Mouse (Mus musculus) cerebellum, adult 2 months (tissue): ENCODE data around the gene Maz.

Experiments
- CTCF ChIP-seq: fragments of 200-500 bp; IDR thresholded peaks from 2 replicates; pipeline ENCODE4 v1.5.1; 2011; ENCODE audit warnings: low read depth, mild to moderate bottlenecking, control low read depth, low read length, moderate library complexity, borderline replicate concordance; ENCODE audit not compliant: insufficient read depth
- POLR2A ChIP-seq: fragments of 200-500 bp; IDR thresholded peaks from 2 replicates; pipeline ENCODE4 v1.6.1; 2011; ENCODE audit warnings: low read length, control low read depth, borderline replicate concordance; ENCODE audit not compliant: insufficient read depth

DNA sequence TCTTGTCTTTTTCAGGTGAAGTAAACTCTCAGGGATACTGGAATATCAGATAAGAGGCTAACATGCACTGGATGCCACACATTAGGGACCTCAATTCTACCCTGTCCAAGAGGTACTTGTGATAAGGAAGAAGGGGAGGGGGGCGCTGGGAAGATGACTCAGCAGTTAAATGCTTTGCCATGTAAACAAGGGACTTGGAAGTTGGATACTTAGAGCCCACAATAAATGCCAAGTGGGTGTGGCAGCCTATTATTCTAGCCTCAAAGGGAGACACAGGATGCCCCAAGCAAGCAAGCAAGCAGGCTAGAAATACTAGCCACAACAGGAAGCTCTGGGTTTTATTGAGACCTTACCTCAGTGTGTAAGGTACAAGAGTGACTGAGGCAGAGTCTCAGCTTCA, 4.4 kb upstream of the Maz start:
- TF ChIP-seq CTCF (no peak), POLR2A (no peak)
